Mouse (Mus musculus) embryonic facial prominence, embryonic 13.5 days (tissue): ENCODE measurements around the gene Plcb1. TPM values are rescaled to one million over a fixed set of nuclear protein-coding genes. Genes with fewer than 3 reads are reported as not detected.

Experiments
- ATAC-seq: fragments of 200-750 bp; cut with Nextera tagmentation; 2 replicates; pipeline ENCODE4 v1.8.0; 2017; ENCODE audit warnings: low read depth; ENCODE audit not compliant: insufficient number of reproducible peaks, insufficient read depth, low FRiP score, low TSS enrichment
- H3K27ac ChIP-seq: fragments of 300-500 bp; sonication (generic); 2 replicates; pipeline ENCODE4 v1.5.1; 2015; ENCODE audit warnings: moderate library complexity, mild to moderate bottlenecking, inconsistent platforms
- H3K27me3 ChIP-seq: fragments of 300-500 bp; sonication (generic); 2 replicates; pipeline ENCODE4 v1.6.1; 2015; ENCODE audit warnings: mild to moderate bottlenecking, inconsistent platforms
- H3K36me3 ChIP-seq: fragments of 300-500 bp; sonication (generic); 2 replicates; pipeline ENCODE4 v1.6.1; 2015; ENCODE audit warnings: mild to moderate bottlenecking, inconsistent platforms
- H3K4me1 ChIP-seq: fragments of 300-500 bp; sonication (generic); 2 replicates; pipeline ENCODE4 v1.6.1; 2015; ENCODE audit warnings: inconsistent platforms
- H3K4me2 ChIP-seq: fragments of 300-500 bp; sonication (generic); 2 replicates; pipeline ENCODE4 v1.6.1; 2015; ENCODE audit warnings: moderate library complexity, mild to moderate bottlenecking, inconsistent platforms
- H3K4me3 ChIP-seq: fragments of 300-500 bp; sonication (generic); 2 replicates; pipeline ENCODE4 v1.5.1; 2015; ENCODE audit warnings: mild to moderate bottlenecking, inconsistent platforms
- H3K9ac ChIP-seq: fragments of 300-500 bp; sonication (generic); 2 replicates; pipeline ENCODE4 v1.6.1; 2015; ENCODE audit warnings: mild to moderate bottlenecking, inconsistent platforms
- H3K9me3 ChIP-seq: fragments of 300-500 bp; sonication (generic); 2 replicates; pipeline ENCODE4 v1.6.1; 2016; ENCODE audit warnings: inconsistent platforms
- WGBS: fragments of 180-500 bp; shearing (Covaris S2); methylation state at CpG from one replicate; pipeline ENCODE4 v1.1.7; 2015; ENCODE audit warnings: mixed read lengths; 5-methylcytosine and 5-hydroxymethylcytosine counted together
- polyA plus RNA-seq: library from polyadenylated mRNA; unstranded; fragments of >200 nt; fragmentation: Nextera tagmentation; extraction: Ambion mirVana; gene quantifications from 2 replicates; pipeline ENCODE4 v1.2.1, GENCODE M21; 2015

Plcb1 gene
- polyA plus RNA-seq, 1 experiment from 2014 or later: 18.3 TPM

GRCm38 (mm10) chr2:135035640-135036260, 249.9 kb downstream of the Plcb1 start:
- Histone ChIP-seq H3K4me3 (no peak overlapping the region), H3K4me1 (peaks cover 4% of the 10 kb centered on the region; the same call in 1 of the 2 replicates), H3K4me2 (no peak overlapping the region), H3K36me3 (no peaks in the 10 kb centered on the region), H3K9ac (no peak overlapping the region), H3K27ac (no peak overlapping the region), H3K9me3 (no peaks in the 10 kb centered on the region), H3K27me3 (no peaks in the 10 kb centered on the region)
- WGBS: 18% methylated on average over 4 of the region's 4 CpGs
- ATAC-seq: no peak

- ATAC-seq: no peak
Measured at GRCm38 (mm10) chr2:135048791-135049190, 262.9 kb downstream of the Plcb1 start.

GRCm38 (mm10) chr2:135049283-135049682, 263.4 kb downstream of the Plcb1 start:
- no peak overlapping the region for H3K4me2 ChIP-seq
- WGBS: 65% methylated on average over 6 of the region's 6 CpGs
- no peak overlapping the region for H3K9ac ChIP-seq
- H3K27me3 ChIP-seq: no peaks in the 10 kb centered on the region
- no peak overlapping the region for H3K27ac ChIP-seq
- no peaks in the 10 kb centered on the region for H3K4me1 ChIP-seq
- H3K4me3 ChIP-seq: no peak overlapping the region
- ATAC-seq: no peak
- no peaks in the 10 kb centered on the region for H3K9me3 ChIP-seq
- H3K36me3 ChIP-seq: no peaks in the 10 kb centered on the region

More at GRCm38 (mm10) chr2:135048791-135049190, 262.9 kb downstream of the Plcb1 start:
- H3K9ac ChIP-seq: no peak overlapping the region
- no peaks in the 10 kb centered on the region for H3K9me3 ChIP-seq
- H3K4me3 ChIP-seq: no peak overlapping the region
- H3K4me1 ChIP-seq: no peaks in the 10 kb centered on the region
- no peak overlapping the region for H3K4me2 ChIP-seq
- WGBS: 70% methylated on average over 2 of the region's 2 CpGs
- no peak overlapping the region for H3K27ac ChIP-seq
- no peaks in the 10 kb centered on the region for H3K36me3 ChIP-seq
- H3K27me3 ChIP-seq: no peaks in the 10 kb centered on the region

- Histone ChIP-seq H3K9ac (no peak overlapping the region), H3K4me2 (no peak overlapping the region), H3K27ac (no peak overlapping the region), H3K4me1 (no peaks in the 10 kb centered on the region), H3K9me3 (no peaks in the 10 kb centered on the region), H3K27me3 (no peaks in the 10 kb centered on the region), H3K4me3 (no peak overlapping the region), H3K36me3 (no peaks in the 10 kb centered on the region)
- WGBS: 82% methylated on average over 4 of the region's 4 CpGs
- no peak for ATAC-seq
Measured at GRCm38 (mm10) chr2:135051540-135052288, 265.8 kb downstream of the Plcb1 start.

- no peaks in the 10 kb centered on the region for H3K9me3 ChIP-seq
Measured at GRCm38 (mm10) chr2:135053391-135053790, 267.5 kb downstream of the Plcb1 start.

GRCm38 (mm10) chr2:135067419-135067818, 281.6 kb downstream of the Plcb1 start:
- Histone ChIP-seq H3K4me2 (no peak overlapping the region), H3K9ac (no peak overlapping the region), H3K27ac (no peak overlapping the region), H3K27me3 (no peaks in the 10 kb centered on the region), H3K9me3 (no peaks in the 10 kb centered on the region), H3K4me3 (no peak overlapping the region), H3K36me3 (no peaks in the 10 kb centered on the region), H3K4me1 (no peaks in the 10 kb centered on the region)
- no peak for ATAC-seq

More at GRCm38 (mm10) chr2:135053391-135053790, 267.5 kb downstream of the Plcb1 start:
- H3K4me1 ChIP-seq: no peaks in the 10 kb centered on the region
- ATAC-seq: no peak
- no peaks in the 10 kb centered on the region for H3K27me3 ChIP-seq
- H3K36me3 ChIP-seq: no peaks in the 10 kb centered on the region
- H3K4me2 ChIP-seq: no peak overlapping the region
- 84% methylated on average over 3 of the region's 3 CpGs for WGBS
- no peak overlapping the region for H3K27ac ChIP-seq
- no peak overlapping the region for H3K4me3 ChIP-seq
- H3K9ac ChIP-seq: no peak overlapping the region

- Histone ChIP-seq H3K27ac (no peak overlapping the region), H3K4me2 (no peak overlapping the region), H3K9me3 (no peaks in the 10 kb centered on the region), H3K9ac (no peak overlapping the region), H3K27me3 (no peaks in the 10 kb centered on the region), H3K4me1 (no peaks in the 10 kb centered on the region), H3K4me3 (no peak overlapping the region), H3K36me3 (no peaks in the 10 kb centered on the region)
- 77% methylated on average over 4 of the region's 4 CpGs for WGBS
- no peak for ATAC-seq
Measured at GRCm38 (mm10) chr2:135071349-135071748, 285.5 kb downstream of the Plcb1 start.

GRCm38 (mm10) chr2:135072503-135072902, 286.6 kb downstream of the Plcb1 start:
- Histone ChIP-seq H3K27ac (no peak overlapping the region), H3K4me1 (no peaks in the 10 kb centered on the region), H3K4me2 (no peak overlapping the region), H3K4me3 (no peak overlapping the region), H3K36me3 (no peaks in the 10 kb centered on the region), H3K27me3 (no peaks in the 10 kb centered on the region), H3K9ac (no peak overlapping the region), H3K9me3 (no peaks in the 10 kb centered on the region)
- ATAC-seq: no peak
- WGBS: 81% methylated on average over 5 of the region's 5 CpGs

GRCm38 (mm10) chr2:135073014-135073413, 287.1 kb downstream of the Plcb1 start:
- H3K9ac ChIP-seq: no peak overlapping the region
- H3K4me2 ChIP-seq: no peak overlapping the region
- H3K27ac ChIP-seq: no peak overlapping the region
- 81% methylated on average over 5 of the region's 5 CpGs for WGBS
- no peaks in the 10 kb centered on the region for H3K9me3 ChIP-seq
- H3K27me3 ChIP-seq: no peaks in the 10 kb centered on the region
- no peak for ATAC-seq
- no peak overlapping the region for H3K4me3 ChIP-seq
- no peaks in the 10 kb centered on the region for H3K4me1 ChIP-seq
- H3K36me3 ChIP-seq: no peaks in the 10 kb centered on the region

- Histone ChIP-seq H3K36me3 (no peaks in the 10 kb centered on the region), H3K9me3 (no peaks in the 10 kb centered on the region), H3K4me2 (no peak overlapping the region), H3K4me3 (no peak overlapping the region), H3K27ac (no peak overlapping the region), H3K4me1 (no peaks in the 10 kb centered on the region), H3K27me3 (no peaks in the 10 kb centered on the region), H3K9ac (no peak overlapping the region)
- no peak for ATAC-seq
- WGBS: 74% methylated on average over 1 of the region's 1 CpGs
Measured at GRCm38 (mm10) chr2:135075375-135075774, 289.5 kb downstream of the Plcb1 start.

- WGBS: 63% methylated on average over 5 of the region's 5 CpGs
- no peak overlapping the region for H3K4me2 ChIP-seq
- ATAC-seq: no peak
- H3K27ac ChIP-seq: no peak overlapping the region
- H3K36me3 ChIP-seq: no peaks in the 10 kb centered on the region
- H3K27me3 ChIP-seq: no peaks in the 10 kb centered on the region
- H3K4me3 ChIP-seq: no peak overlapping the region
- no peak overlapping the region for H3K9ac ChIP-seq
- no peaks in the 10 kb centered on the region for H3K9me3 ChIP-seq
- H3K4me1 ChIP-seq: 0 out of 2 replicates have a peak, but pooled peaks cover 3% of the 10 kb centered on the region
Measured at GRCm38 (mm10) chr2:135092588-135093162, 306.8 kb downstream of the Plcb1 start.

GRCm38 (mm10) chr2:135101292-135101691, 315.4 kb downstream of the Plcb1 start:
- H3K4me3 ChIP-seq: no peak overlapping the region
- H3K27me3 ChIP-seq: no peaks in the 10 kb centered on the region
- no peak overlapping the region for H3K4me2 ChIP-seq
- H3K9me3 ChIP-seq: no peaks in the 10 kb centered on the region
- no peak for ATAC-seq
- no peak overlapping the region for H3K27ac ChIP-seq
- no peaks in the 10 kb centered on the region for H3K4me1 ChIP-seq
- no peak overlapping the region for H3K9ac ChIP-seq
- 49% methylated on average over 4 of the region's 4 CpGs for WGBS
- no peaks in the 10 kb centered on the region for H3K36me3 ChIP-seq
